Mouse (Mus musculus): ENCODE data around the gene Gm10058.
"Not testable (repeated sequence)": the region's sequence is repeated elsewhere in the genome, so short reads cannot be mapped to it uniquely, and the experiment has no call there.

The Gm10058 gene

DNA sequence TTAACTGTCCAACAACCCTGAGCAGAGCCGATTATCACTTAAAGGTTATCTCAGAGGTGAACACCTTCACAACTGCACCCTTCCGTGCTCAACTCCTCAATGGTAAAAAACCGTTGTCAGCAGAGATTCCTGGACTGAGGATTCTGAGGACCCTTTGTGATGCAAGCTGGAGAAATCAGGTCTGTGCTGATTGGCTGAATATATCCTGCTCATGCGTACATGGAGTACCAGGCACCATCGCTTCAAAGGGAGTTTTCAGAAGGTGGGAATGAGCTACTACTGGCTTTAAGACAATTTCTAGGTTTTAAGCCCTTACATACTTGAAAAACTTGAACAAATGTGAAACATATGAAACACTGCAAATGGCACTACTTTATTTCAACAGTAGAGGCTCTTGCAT lies at the start of gene Gm10058:
Gene Gm10058, minus strand, starts transcription at position 101 of the 400 bp plus-strand sequence.
- DNase-seq (ENCODE audit: low spot score) = not testable (repeated sequence)

Measured in urinary bladder, postnatal 14 days (tissue).